Mouse (Mus musculus) limb, embryonic 14.5 days (tissue): ENCODE data around the gene Neto2. TPM values are rescaled to one million over a fixed set of nuclear protein-coding genes. Genes with fewer than 3 reads are reported as not detected.

Experiments used
- ATAC-seq: fragments of 200-750 bp; cut with Nextera tagmentation; 2 replicates; pipeline ENCODE4 v1.8.0; 2017; ENCODE audit warnings: low read depth, moderate number of reproducible peaks, moderate TSS enrichment; ENCODE audit not compliant: low FRiP score
- DNase-seq: peaks from one replicate; pipeline ENCODE4 v3.0.0-alpha.2; 2015; ENCODE audit warnings: low spot score
- H3K27ac ChIP-seq: fragments of 300-500 bp; sonication (generic); replicated peaks from 2 replicates; pipeline ENCODE4 v1.5.1; 2014; ENCODE audit warnings: low read depth, mild to moderate bottlenecking, low read length, moderate library complexity, mixed read lengths
- H3K27me3 ChIP-seq: fragments of 300-500 bp; sonication (generic); 2 replicates; pipeline ENCODE4 v1.6.1; 2014; ENCODE audit warnings: low read length, mixed read lengths; ENCODE audit not compliant: control insufficient read depth, insufficient read depth
- H3K36me3 ChIP-seq: fragments of 300-500 bp; sonication (generic); 2 replicates; pipeline ENCODE4 v1.6.1; 2014; ENCODE audit warnings: mild to moderate bottlenecking, low read length, moderate library complexity, mixed read lengths; ENCODE audit not compliant: control insufficient read depth, insufficient read depth
- H3K4me1 ChIP-seq: fragments of 300-500 bp; sonication (generic); 2 replicates; pipeline ENCODE4 v1.6.1; 2014; ENCODE audit warnings: antibody characterized with exemption, low read length, mixed read lengths; ENCODE audit not compliant: control insufficient read depth, insufficient read depth
- H3K4me2 ChIP-seq: fragments of 300-500 bp; sonication (generic); replicated peaks from 2 replicates; pipeline ENCODE4 v1.6.1; 2014; ENCODE audit warnings: low read depth, mild to moderate bottlenecking, low read length, moderate library complexity; ENCODE audit not compliant: severe bottlenecking
- H3K4me3 ChIP-seq: fragments of 300-500 bp; sonication (generic); replicated peaks from 2 replicates; pipeline ENCODE4 v1.5.1; 2014; ENCODE audit warnings: low read length
- H3K9ac ChIP-seq: fragments of 300-500 bp; sonication (generic); 2 replicates; pipeline ENCODE4 v1.6.1; 2014; ENCODE audit warnings: mild to moderate bottlenecking, low read depth, low read length, moderate library complexity; ENCODE audit not compliant: severe bottlenecking
- H3K9me3 ChIP-seq: fragments of 300-500 bp; sonication (generic); 2 replicates; pipeline ENCODE4 v1.6.1; 2016; ENCODE audit warnings: low read length; ENCODE audit not compliant: control insufficient read depth
- POLR2A ChIP-seq: fragments of 200-500 bp; IDR thresholded peaks from 2 replicates; pipeline ENCODE4 v1.8.0; 2012; ENCODE audit warnings: inconsistent platforms, mild to moderate bottlenecking, moderate library complexity, borderline replicate concordance; ENCODE audit not compliant: insufficient read depth, insufficient read length; ENCODE audit errors: extremely low read depth
- WGBS: fragments of 180-500 bp; shearing (Covaris S2); extraction: QIAGEN DNeasy Blood & Tissue Kit; methylation state at CpG from one replicate; pipeline ENCODE4 v1.1.7; 2014; 5-methylcytosine and 5-hydroxymethylcytosine counted together
- polyA plus RNA-seq, 2 experiments: library from polyadenylated mRNA; depleted of rRNA in 1 of 2; stranded (reverse) in 1 of 2; unstranded in 1 of 2; fragments of >200 nt; fragmentation: Nextera tagmentation in 1 of 2; extraction: Ambion mirVana in 1 of 2; gene quantifications; 2 replicates each; pipeline versions ENCODE4 v1.2.1 to v1.2.3; 2012 to 2014

The Neto2 gene
- polyA plus RNA-seq, 2 experiments = 7.7 to 12.3 TPM

DNA sequence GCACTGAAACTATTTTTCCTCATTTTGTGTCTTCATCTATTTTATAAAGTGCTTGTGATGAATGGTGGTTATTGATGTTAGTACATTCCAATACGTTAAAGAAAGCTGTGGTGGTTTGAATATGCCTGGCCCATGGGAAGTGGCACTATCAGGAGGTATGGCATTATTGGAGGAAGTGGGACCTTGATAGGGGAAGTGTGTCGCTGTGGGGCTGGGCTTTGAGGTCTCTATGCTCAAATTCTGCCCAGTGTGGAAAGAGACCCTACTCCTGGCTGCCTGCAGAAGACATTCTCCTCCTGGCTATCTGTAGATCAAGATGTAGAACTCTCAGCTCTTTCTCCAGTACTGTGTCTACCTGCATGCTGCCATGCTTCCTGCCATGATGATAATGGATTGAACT is 6.3 kb upstream of the Neto2 start:
- 77% methylated on average over 2 of the region's 2 CpGs for WGBS
- Histone ChIP-seq H3K27me3 (no peaks in the 10 kb centered on the region), H3K4me2 (no peak overlapping the region), H3K4me3 (no peak overlapping the region), H3K4me1 (no peaks in the 10 kb centered on the region), H3K9ac (no peak overlapping the region), H3K9me3 (no peaks in the 10 kb centered on the region), H3K27ac (no peak overlapping the region), H3K36me3 (no peaks in the 10 kb centered on the region)
- ATAC-seq (no peak), DNase-seq (no peak)
- TF ChIP-seq POLR2A = no peak

DNA sequence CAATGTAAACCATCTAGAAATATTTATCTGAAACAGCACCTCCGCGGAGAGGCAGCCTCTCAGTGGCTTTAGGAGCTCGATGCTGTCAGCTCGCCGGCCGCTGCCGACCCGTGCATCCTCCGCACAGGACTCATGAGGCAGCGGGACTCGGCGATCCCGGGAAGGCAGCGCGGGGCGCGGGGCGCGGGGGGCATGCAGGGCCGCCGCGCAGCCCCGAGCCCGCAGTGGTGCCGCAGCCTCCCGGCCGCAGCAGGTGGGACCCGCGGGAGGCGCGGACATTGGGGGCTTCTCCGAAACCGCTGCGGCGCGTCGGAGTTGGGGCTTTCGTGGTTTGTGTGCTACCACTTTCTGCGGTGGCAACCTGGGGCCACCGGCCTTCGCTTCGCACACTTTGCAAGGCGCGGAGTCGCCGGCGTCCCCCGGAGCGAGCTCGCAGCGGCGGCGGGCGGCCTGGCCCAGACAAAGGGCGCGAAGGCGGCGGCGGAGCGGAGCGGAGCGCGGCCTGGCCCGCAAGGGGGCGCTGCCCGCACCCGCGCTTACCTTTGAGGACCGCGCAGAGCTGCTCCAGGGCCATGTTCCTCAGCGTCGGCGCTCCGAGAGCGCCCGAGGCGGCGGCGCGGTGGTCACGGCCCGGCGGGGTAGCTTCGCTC is 498 bp downstream of the Neto2 start:
- Histone ChIP-seq H3K4me1 (peaks cover 4% of the 10 kb centered on the region), H3K27ac (peak overlapping the region; percentile 88), H3K9ac (peak overlapping the region; percentile 88), H3K9me3 (no peaks in the 10 kb centered on the region), H3K27me3 (no peaks in the 10 kb centered on the region), H3K4me2 (peak overlapping the region; percentile 89), H3K4me3 (peak overlapping the region; percentile 71), H3K36me3 (no peaks in the 10 kb centered on the region)
- under 1% methylated on average over 48 of the region's 84 CpGs for WGBS
- ATAC-seq (peak; percentile 96), DNase-seq (peak; percentile 76)
- no peak for TF ChIP-seq POLR2A

GRCm38 (mm10) chr8:85699051-85699450 is 1.7 kb downstream of the Neto2 start:
- peak; percentile 29; the same call in 1 of the 2 replicates for ATAC-seq
- peak; percentile 60 for DNase-seq
- Histone ChIP-seq H3K36me3 (no peaks in the 10 kb centered on the region), H3K27me3 (no peaks in the 10 kb centered on the region), H3K4me3 (peak overlapping the region; percentile 15; the same call in 1 of the 2 replicates), H3K9ac (no peak overlapping the region), H3K27ac (no peak overlapping the region), H3K4me2 (peak overlapping the region; percentile 30), H3K9me3 (no peaks in the 10 kb centered on the region), H3K4me1 (peaks cover 4% of the 10 kb centered on the region)
- 1% methylated on average over 6 of the region's 6 CpGs for WGBS
- no peak for TF ChIP-seq POLR2A

DNA sequence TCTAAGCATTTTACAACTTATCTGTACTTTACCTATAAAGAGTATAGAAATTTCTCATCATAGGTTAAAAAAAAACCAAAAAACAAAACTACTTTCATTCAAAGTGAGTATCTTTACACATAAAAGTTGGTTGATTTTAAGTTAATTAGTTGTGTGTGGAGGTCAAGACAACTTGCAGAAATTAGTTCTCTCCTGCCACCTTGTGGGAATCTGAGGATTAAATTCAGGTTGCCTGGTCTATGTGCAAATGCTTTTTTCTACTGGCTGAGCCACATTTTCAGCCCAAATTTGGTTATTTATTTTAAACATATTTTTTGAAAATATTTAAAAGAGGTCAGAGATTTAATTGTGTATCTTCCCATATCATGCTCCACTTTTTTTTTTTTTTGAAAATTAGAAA is 35.6 kb downstream of the Neto2 start:
- Histone ChIP-seq H3K4me3 (no peak overlapping the region), H3K9ac (no peak overlapping the region), H3K36me3 (peaks cover 5% of the 10 kb centered on the region; the same call in 1 of the 2 replicates), H3K4me2 (no peak overlapping the region), H3K27me3 (no peaks in the 10 kb centered on the region), H3K27ac (no peak overlapping the region), H3K4me1 (no peaks in the 10 kb centered on the region), H3K9me3 (no peaks in the 10 kb centered on the region)
- peak; percentile 6 for DNase-seq
- ATAC-seq = no peak
- TF ChIP-seq POLR2A = no peak

- peak; percentile 65; the same call in 1 of the 2 replicates for ATAC-seq
- Histone ChIP-seq H3K27me3 (no peaks in the 10 kb centered on the region), H3K27ac (no peak overlapping the region), H3K36me3 (peaks cover 5% of the 10 kb centered on the region; the same call in 1 of the 2 replicates), H3K4me1 (no peaks in the 10 kb centered on the region), H3K9ac (no peak overlapping the region), H3K9me3 (no peaks in the 10 kb centered on the region), H3K4me3 (no peak overlapping the region), H3K4me2 (no peak overlapping the region)
- WGBS = 38% methylated on average over 5 of the region's 5 CpGs
- peak; percentile 68 for DNase-seq
- TF ChIP-seq POLR2A = no peak
These were observed 38.7 kb downstream of the Neto2 start for GRCm38 (mm10) chr8:85661995-85662394.
